Mouse (Mus musculus): ENCODE data around the gene Ttc25. TPM values are rescaled to one million over a fixed set of nuclear protein-coding genes. Genes with fewer than 3 reads are reported as not detected.
A peak's percentile ranks its signal among the peaks of the same experiment; 100 is the strongest.

Gene Ttc25
- polyA plus RNA-seq, 1 experiment = 0.04 TPM

DNA sequence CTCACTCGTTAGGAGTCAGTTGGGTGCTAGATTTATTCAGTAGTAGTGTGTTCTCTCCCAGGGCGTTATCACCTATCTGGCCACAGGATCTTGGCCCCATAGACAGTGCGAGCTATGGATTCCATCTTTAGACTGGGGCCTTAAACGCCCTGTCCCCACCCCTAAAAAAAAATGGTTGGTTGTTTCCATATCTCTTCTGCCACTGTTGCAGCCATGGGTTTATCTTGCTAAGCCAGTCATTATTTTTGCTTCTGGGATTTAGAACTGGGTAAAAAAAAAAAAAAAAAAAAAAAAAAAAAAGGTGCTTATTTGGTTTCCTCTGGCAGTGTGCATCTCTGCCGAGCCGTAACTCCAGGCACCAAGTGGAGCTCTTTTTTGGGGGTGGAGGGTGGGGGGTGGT, 19.3 kb downstream of the Ttc25 start:
- no peak for TF ChIP-seq POLR2A (IDR thresholded peaks at IDR 0.05; ENCODE audit: low read depth, low read length)
- no peak for TF ChIP-seq CTCF (IDR thresholded peaks at IDR 0.05; ENCODE audit: extremely low read depth, insufficient read depth, insufficient read length, insufficient replicate concordance)
- H3K27ac ChIP-seq (ENCODE audit: insufficient read depth, low read length) = no peak overlapping the region
- peaks cover 3% of the 10 kb centered on the region; the same call in 1 of the 2 replicates for H3K4me1 ChIP-seq (ENCODE audit: control insufficient read depth, insufficient read depth, insufficient read length)
- no peaks in the 10 kb centered on the region for H3K27me3 ChIP-seq (ENCODE audit: control insufficient read depth, insufficient read depth, low read length)
- H3K4me3 ChIP-seq (ENCODE audit: extremely low read depth, insufficient read depth, insufficient read length) = no peak overlapping the region
- WGBS = 76% methylated on average over 6 of the region's 6 CpGs
- no peak for DNase-seq (ENCODE audit: low read depth in 1 of 2, low spot score in 2 of 2)
- no peaks in the 10 kb centered on the region for H3K36me3 ChIP-seq (ENCODE audit: control insufficient read depth, insufficient read depth, low read length)

- DNase-seq (ENCODE audit: low read depth in 1 of 2, low spot score in 2 of 2) = no peak
- no peak for TF ChIP-seq CTCF (IDR thresholded peaks at IDR 0.05; ENCODE audit: extremely low read depth, insufficient read depth, insufficient read length, insufficient replicate concordance)
- no peak for TF ChIP-seq POLR2A (IDR thresholded peaks at IDR 0.05; ENCODE audit: low read depth, low read length)
- Histone ChIP-seq H3K36me3 (ENCODE audit: control insufficient read depth, insufficient read depth, low read length) (no peaks in the 10 kb centered on the region), H3K27ac (ENCODE audit: insufficient read depth, low read length) (no peak overlapping the region), H3K27me3 (ENCODE audit: control insufficient read depth, insufficient read depth, low read length) (no peaks in the 10 kb centered on the region), H3K4me3 (ENCODE audit: extremely low read depth, insufficient read depth, insufficient read length) (no peak overlapping the region), H3K4me1 (ENCODE audit: control insufficient read depth, insufficient read depth, insufficient read length) (peaks cover 11% of the 10 kb centered on the region; the same call in 1 of the 2 replicates)
- WGBS = 10% methylated on average over 5 of the region's 5 CpGs
These were observed 21.8 kb downstream of the Ttc25 start for GRCm38 (mm10) chr11:100567229-100567628.

DNA sequence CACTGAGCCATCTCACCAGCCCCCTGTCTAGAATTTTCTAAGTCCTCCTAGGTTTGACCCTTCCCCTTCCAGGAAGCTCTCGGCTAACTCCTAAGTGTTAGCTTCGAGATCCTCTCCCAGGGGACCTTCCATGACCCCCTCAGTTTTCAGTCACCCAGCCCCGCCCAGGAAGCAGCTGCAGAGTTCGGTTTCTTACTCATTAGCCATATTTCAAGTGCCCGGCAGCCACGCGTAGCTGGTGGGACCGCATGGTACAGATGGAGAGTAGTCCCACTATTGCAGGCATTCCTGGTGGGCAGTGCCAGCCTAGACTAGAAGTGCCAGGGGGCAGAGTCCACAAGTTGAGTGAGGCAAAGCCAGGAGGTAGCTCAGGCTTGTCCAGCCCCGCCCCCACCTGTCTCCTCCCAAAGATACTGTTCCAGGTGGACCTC, 22.4 kb downstream of the Ttc25 start:
- Histone ChIP-seq H3K36me3 (ENCODE audit: control insufficient read depth, insufficient read depth, low read length) (no peaks in the 10 kb centered on the region), H3K4me3 (ENCODE audit: extremely low read depth, insufficient read depth, insufficient read length) (no peak overlapping the region), H3K27me3 (ENCODE audit: control insufficient read depth, insufficient read depth, low read length) (no peaks in the 10 kb centered on the region), H3K4me1 (ENCODE audit: control insufficient read depth, insufficient read depth, insufficient read length) (peaks cover 11% of the 10 kb centered on the region; the same call in 1 of the 2 replicates), H3K27ac (ENCODE audit: insufficient read depth, low read length) (no peak overlapping the region)
- 17% methylated on average over 9 of the region's 9 CpGs for WGBS
- TF ChIP-seq POLR2A (IDR thresholded peaks at IDR 0.05; ENCODE audit: low read depth, low read length) (no peak), CTCF (IDR thresholded peaks at IDR 0.05; ENCODE audit: extremely low read depth, insufficient read depth, insufficient read length, insufficient replicate concordance) (no peak)
- no peak for DNase-seq (ENCODE audit: low read depth in 1 of 2, low spot score in 2 of 2)

DNA sequence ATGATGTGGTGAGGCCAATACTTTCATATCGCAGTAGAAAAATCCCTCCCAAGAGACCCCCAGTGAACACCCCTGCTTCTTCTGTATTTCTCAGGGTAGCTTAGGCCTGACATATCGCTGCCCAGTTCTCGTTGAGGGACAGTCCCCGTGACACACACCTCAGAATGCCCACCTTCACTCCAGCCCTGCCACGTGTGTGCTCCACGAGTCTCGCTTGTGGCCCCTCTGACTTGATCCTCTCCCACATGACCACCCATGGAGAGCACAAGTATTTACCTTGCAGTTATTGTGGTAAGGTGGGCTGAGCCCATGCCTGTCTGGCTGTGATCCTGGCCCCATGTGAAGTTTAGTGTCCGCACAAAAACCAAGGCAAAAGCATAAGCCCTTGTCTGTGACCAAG, 23.3 kb downstream of the Ttc25 start:
- WGBS = 92% methylated on average over 8 of the region's 8 CpGs
- H3K36me3 ChIP-seq (ENCODE audit: control insufficient read depth, insufficient read depth, low read length) = no peaks in the 10 kb centered on the region
- no peak for DNase-seq (ENCODE audit: low read depth in 1 of 2, low spot score in 2 of 2)

GRCm38 (mm10) chr11:100569789-100570188, 24.4 kb downstream of the Ttc25 start:
- WGBS = 66% methylated on average over 9 of the region's 9 CpGs
- no peak for TF ChIP-seq CTCF (IDR thresholded peaks at IDR 0.05; ENCODE audit: extremely low read depth, insufficient read depth, insufficient read length, insufficient replicate concordance)
- TF ChIP-seq POLR2A (IDR thresholded peaks at IDR 0.05; ENCODE audit: low read depth, low read length) = no peak
- no peak for DNase-seq (ENCODE audit: low read depth in 1 of 2, low spot score in 2 of 2)
- H3K27ac ChIP-seq (ENCODE audit: insufficient read depth, low read length) = no peak overlapping the region
- H3K27me3 ChIP-seq (ENCODE audit: control insufficient read depth, insufficient read depth, low read length) = no peaks in the 10 kb centered on the region
- H3K4me3 ChIP-seq (ENCODE audit: extremely low read depth, insufficient read depth, insufficient read length) = no peak overlapping the region
- no peaks in the 10 kb centered on the region for H3K36me3 ChIP-seq (ENCODE audit: control insufficient read depth, insufficient read depth, low read length)
- H3K4me1 ChIP-seq (ENCODE audit: control insufficient read depth, insufficient read depth, insufficient read length) = peaks cover 11% of the 10 kb centered on the region; the same call in 1 of the 2 replicates

More for the DNA sequence above, 23.3 kb downstream of the Ttc25 start:
- Histone ChIP-seq H3K4me3 (ENCODE audit: extremely low read depth, insufficient read depth, insufficient read length) (no peak overlapping the region), H3K27ac (ENCODE audit: insufficient read depth, low read length) (no peak overlapping the region), H3K27me3 (ENCODE audit: control insufficient read depth, insufficient read depth, low read length) (no peaks in the 10 kb centered on the region), H3K4me1 (ENCODE audit: control insufficient read depth, insufficient read depth, insufficient read length) (peaks cover 11% of the 10 kb centered on the region; the same call in 1 of the 2 replicates)
- TF ChIP-seq CTCF (IDR thresholded peaks at IDR 0.05; ENCODE audit: extremely low read depth, insufficient read depth, insufficient read length, insufficient replicate concordance) (no peak), POLR2A (IDR thresholded peaks at IDR 0.05; ENCODE audit: low read depth, low read length) (no peak)

DNA sequence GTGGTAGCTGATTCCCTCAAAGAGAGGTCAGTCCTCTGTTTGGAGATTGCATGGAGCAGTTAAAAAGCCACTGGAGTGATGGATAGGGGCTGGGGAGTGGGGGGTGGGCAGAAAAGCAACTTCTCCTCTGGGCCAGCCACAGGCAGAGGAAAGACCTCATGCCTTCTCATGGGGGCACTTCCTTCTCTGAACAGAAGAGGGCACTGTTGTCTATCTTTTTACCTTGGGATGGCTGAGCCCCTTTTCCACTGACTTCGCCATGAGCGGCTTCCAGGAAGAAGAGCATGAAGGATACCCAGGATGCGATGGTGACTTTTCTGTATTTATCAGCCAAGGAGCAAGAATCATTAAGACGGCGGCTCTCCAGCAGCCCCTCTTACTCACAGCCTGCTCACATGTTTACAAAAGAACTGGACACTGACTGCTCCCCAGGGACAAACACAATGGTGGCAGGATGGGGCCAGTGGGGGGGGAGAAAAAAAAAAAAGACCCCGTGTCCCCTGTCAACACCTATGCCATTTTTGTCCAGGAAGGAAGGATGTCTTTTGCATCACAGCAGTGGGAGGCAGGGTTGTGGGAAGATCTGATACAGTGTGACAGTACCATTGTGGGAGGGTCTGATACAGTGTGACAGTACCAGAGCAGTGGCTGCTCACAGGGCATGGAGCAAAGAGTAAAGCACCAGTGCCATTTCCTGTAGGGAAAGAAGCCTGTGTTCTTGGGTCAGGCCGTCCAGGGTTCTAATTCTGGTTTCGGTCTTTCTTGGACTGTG, 25.2 kb downstream of the Ttc25 start:
- Histone ChIP-seq H3K4me3 (ENCODE audit: extremely low read depth, insufficient read depth, insufficient read length) (peak overlapping the region; percentile 14; the same call in 1 of the 2 replicates), H3K36me3 (ENCODE audit: control insufficient read depth, insufficient read depth, low read length) (no peaks in the 10 kb centered on the region), H3K4me1 (ENCODE audit: control insufficient read depth, insufficient read depth, insufficient read length) (peaks cover 11% of the 10 kb centered on the region; the same call in 1 of the 2 replicates), H3K27me3 (ENCODE audit: control insufficient read depth, insufficient read depth, low read length) (no peaks in the 10 kb centered on the region), H3K27ac (ENCODE audit: insufficient read depth, low read length) (0 out of 2 replicates have a peak overlapping the region, but pooled peaks have one; percentile 15)
- TF ChIP-seq CTCF (IDR thresholded peaks at IDR 0.05; ENCODE audit: extremely low read depth, insufficient read depth, insufficient read length, insufficient replicate concordance) = peak; percentile 82; the same call in 1 of the 2 replicates
- TF ChIP-seq POLR2A (IDR thresholded peaks at IDR 0.05; ENCODE audit: low read depth, low read length) = no peak
- WGBS = 7% methylated on average over 8 of the region's 8 CpGs
- peak in 1 of 2 experiments; percentile 67 for DNase-seq (ENCODE audit: low read depth in 1 of 2, low spot score in 2 of 2)

- 14% methylated on average over 16 of the region's 16 CpGs for WGBS
These were observed 25.8 kb downstream of the Ttc25 start for GRCm38 (mm10) chr11:100571202-100571567.

More at GRCm38 (mm10) chr11:100571202-100571567, 25.8 kb downstream of the Ttc25 start:
- Histone ChIP-seq H3K36me3 (ENCODE audit: control insufficient read depth, insufficient read depth, low read length) (peaks cover 3% of the 10 kb centered on the region), H3K27me3 (ENCODE audit: control insufficient read depth, insufficient read depth, low read length) (no peaks in the 10 kb centered on the region), H3K4me3 (ENCODE audit: extremely low read depth, insufficient read depth, insufficient read length) (peak overlapping the region; percentile 14; the same call in 1 of the 2 replicates), H3K4me1 (ENCODE audit: control insufficient read depth, insufficient read depth, insufficient read length) (peaks cover 14% of the 10 kb centered on the region), H3K27ac (ENCODE audit: insufficient read depth, low read length) (peak overlapping the region; percentile 58)
- no peak for DNase-seq (ENCODE audit: low read depth in 1 of 2, low spot score in 2 of 2)
- TF ChIP-seq CTCF (IDR thresholded peaks at IDR 0.05; ENCODE audit: extremely low read depth, insufficient read depth, insufficient read length, insufficient replicate concordance) = no peak
- no peak for TF ChIP-seq POLR2A (IDR thresholded peaks at IDR 0.05; ENCODE audit: low read depth, low read length)
